Mouse (Mus musculus) kidney, postnatal 14 days (tissue): Measurements from ENCODE around the gene Ttc5.
"Not testable (repeated sequence)": the region's sequence is repeated elsewhere in the genome, so short reads cannot be mapped to it uniquely, and the experiment has no call there.

Experiments
- DNase-seq: peaks from one replicate; pipeline ENCODE4 v3.0.0; 2022; ENCODE audit warnings: mixed read lengths

Ttc5 gene

GRCm38 (mm10) chr14:50785251-50785637, at the start of gene Ttc5:
Gene Ttc5 (minus strand): TSS chr14:50785519.
- DNase-seq = peak; percentile 92

GRCm38 (mm10) chr14:50834435-50834834, 49.1 kb upstream of the Ttc5 start:
- no peak for DNase-seq

- DNase-seq = no peak
These were observed 48.6 kb upstream of the Ttc5 start for GRCm38 (mm10) chr14:50833964-50834363.

- no peak for DNase-seq
These were observed 44.6 kb upstream of the Ttc5 start for GRCm38 (mm10) chr14:50829878-50830277.

GRCm38 (mm10) chr14:50826579-50826978, 41.3 kb upstream of the Ttc5 start:
- DNase-seq = no peak

- DNase-seq = no peak
These were observed 38.9 kb upstream of the Ttc5 start for GRCm38 (mm10) chr14:50824219-50824618.

GRCm38 (mm10) chr14:50823240-50823639, 37.9 kb upstream of the Ttc5 start:
- no peak for DNase-seq

GRCm38 (mm10) chr14:50813060-50813459, 27.7 kb upstream of the Ttc5 start:
- no peak for DNase-seq

- peak; percentile 98 for DNase-seq
These were observed 22.3 kb upstream of the Ttc5 start, which contains the start of the genes Ccnb1ip1 and Parp2 for GRCm38 (mm10) chr14:50807487-50808072. Gene Ccnb1ip1 (minus strand): TSS chr14:50807732. Gene Parp2 (plus strand): TSS chr14:50807841.

GRCm38 (mm10) chr14:50806469-50806868, 21.1 kb upstream of the Ttc5 start:
- not testable (repeated sequence) for DNase-seq

- DNase-seq = no peak
These were observed 19.4 kb upstream of the Ttc5 start for GRCm38 (mm10) chr14:50804683-50805082.

- peak; percentile 17 for DNase-seq
These were observed 17.7 kb upstream of the Ttc5 start for GRCm38 (mm10) chr14:50802843-50803562.

- no peak for DNase-seq
These were observed 17.1 kb upstream of the Ttc5 start for GRCm38 (mm10) chr14:50802441-50802840.

- DNase-seq = peak; percentile 39
These were observed 14.4 kb upstream of the Ttc5 start for GRCm38 (mm10) chr14:50799502-50800259.

- DNase-seq = no peak
These were observed 13.2 kb upstream of the Ttc5 start for GRCm38 (mm10) chr14:50798512-50798911.

- no peak for DNase-seq
These were observed 11.1 kb upstream of the Ttc5 start for GRCm38 (mm10) chr14:50796464-50796863.

GRCm38 (mm10) chr14:50795965-50796364, 10.6 kb upstream of the Ttc5 start:
- DNase-seq = no peak

GRCm38 (mm10) chr14:50795261-50795935, 10.1 kb upstream of the Ttc5 start:
- no peak for DNase-seq

- DNase-seq = no peak
These were observed 2.8 kb upstream of the Ttc5 start for GRCm38 (mm10) chr14:50788157-50788556.

GRCm38 (mm10) chr14:50784391-50785250, 698 bp downstream of the Ttc5 start:
- DNase-seq = no peak

GRCm38 (mm10) chr14:50782166-50782565, 3.2 kb downstream of the Ttc5 start:
- DNase-seq = no peak

- DNase-seq = no peak
These were observed 14.0 kb downstream of the Ttc5 start for GRCm38 (mm10) chr14:50771342-50771741.
